Mouse (Mus musculus) heart, postnatal 0 days (tissue): ENCODE results near the gene Znrf3.

Experiments used
- CTCF ChIP-seq: IDR thresholded peaks from 2 replicates; pipeline ENCODE4 v1.5.1; 2016; ENCODE audit warnings: antibody characterized with exemption, control low read depth, low read depth
- EP300 ChIP-seq: IDR thresholded peaks from 2 replicates; pipeline ENCODE4 v1.6.1; 2016; ENCODE audit warnings: antibody characterized with exemption, low read depth

- TF ChIP-seq CTCF (no peak), EP300 (no peak)
These were observed 100.9 kb downstream of the Znrf3 start for GRCm38 (mm10) chr11:5343748-5344147.
